Mouse (Mus musculus) MEL (cell line): ENCODE results near the gene Hebp2. TPM values are rescaled to one million over a fixed set of nuclear protein-coding genes. Genes with fewer than 3 reads are reported as not detected.

Experiments
- DNase-seq: peaks from one replicate; pipeline ENCODE4 v3.0.0; 2011; ENCODE audit warnings: low read depth, low spot score
- H3K27ac ChIP-seq: 2 replicates; pipeline ENCODE4 v1.5.1; 2012; ENCODE audit warnings: low read depth, mild to moderate bottlenecking, control low read depth, low read length, moderate library complexity; ENCODE audit not compliant: control insufficient read depth
- H3K27me3 ChIP-seq, 2 experiments: fragments of 150-350 bp in 1 of 2; sonication (generic) in 1 of 2; 2 replicates each; pipeline ENCODE4 v1.6.1; 2012; ENCODE audit warnings: low read length in 2 of 2, mild to moderate bottlenecking in 2 of 2, improper control_type of control experiment in 1 of 2, moderate library complexity in 1 of 2; ENCODE audit not compliant: insufficient read depth in 2 of 2, control insufficient read depth in 1 of 2
- H3K36me3 ChIP-seq, 2 experiments: 2 replicates each; pipeline ENCODE4 v1.6.1; 2012 to 2014; ENCODE audit warnings: low read length in 2 of 2, improper control_type of control experiment in 1 of 2, inconsistent platforms in 1 of 2, mild to moderate bottlenecking in 1 of 2; ENCODE audit not compliant: insufficient read depth in 2 of 2, control insufficient read depth in 1 of 2
- H3K4me1 ChIP-seq, 2 experiments: fragments of 150-350 bp in 1 of 2; sonication (generic) in 1 of 2; 2 replicates each; pipeline ENCODE4 v1.6.1; 2012; ENCODE audit warnings: low read length in 2 of 2, improper control_type of control experiment in 1 of 2, mild to moderate bottlenecking in 1 of 2; ENCODE audit not compliant: insufficient read depth in 2 of 2, control insufficient read depth in 1 of 2
- H3K4me3 ChIP-seq, 2 experiments: fragments of 150-350 bp in 1 of 2; sonication (generic) in 1 of 2; 2 replicates each; pipeline ENCODE4 v1.5.1; 2012; ENCODE audit warnings: low read depth in 2 of 2, low read length in 2 of 2, mild to moderate bottlenecking in 2 of 2, moderate library complexity in 2 of 2, control low read depth in 1 of 2, improper control_type of control experiment in 1 of 2; ENCODE audit not compliant: control insufficient read depth in 1 of 2, insufficient read depth in 1 of 2
- H3K79me2 ChIP-seq: 2 replicates; pipeline ENCODE4 v1.6.1; 2012; ENCODE audit warnings: mild to moderate bottlenecking, low read length, moderate library complexity; ENCODE audit not compliant: control insufficient read depth, poor library complexity, insufficient read depth
- H3K9ac ChIP-seq: 2 replicates; pipeline ENCODE4 v1.6.1; 2012; ENCODE audit warnings: low read depth, mild to moderate bottlenecking, control low read depth, low read length, moderate library complexity; ENCODE audit not compliant: control insufficient read depth, poor library complexity, severe bottlenecking
- H3K9me3 ChIP-seq: fragments of 150-350 bp; sonication (generic); replicated peaks from 2 replicates; pipeline ENCODE4 v1.6.1; 2012; ENCODE audit warnings: mild to moderate bottlenecking, low read length, improper control_type of control experiment, moderate library complexity; ENCODE audit not compliant: insufficient read depth
- BHLHE40 ChIP-seq: IDR thresholded peaks from 2 replicates; pipeline ENCODE4 v1.6.1; 2012; ENCODE audit warnings: low read depth, mild to moderate bottlenecking, inconsistent platforms, low read length, improper control_type of control experiment, borderline replicate concordance
- E2F4 ChIP-seq: IDR thresholded peaks from 2 replicates; pipeline ENCODE4 v1.6.1; 2011; ENCODE audit warnings: low read depth, low read length, improper control_type of control experiment, borderline replicate concordance
- ELF1 ChIP-seq: IDR thresholded peaks from 2 replicates; pipeline ENCODE4 v1.6.1; 2014; ENCODE audit warnings: low read depth, mild to moderate bottlenecking, inconsistent platforms, low read length, improper control_type of control experiment, moderate library complexity
- EP300 ChIP-seq, 2 experiments: IDR thresholded peaks; 2 replicates each; pipeline ENCODE4 v1.6.1; 2011; ENCODE audit warnings: improper control_type of control experiment in 2 of 2, low read length in 2 of 2, low read depth in 1 of 2, mild to moderate bottlenecking in 1 of 2
- GABPA ChIP-seq: IDR thresholded peaks from 2 replicates; pipeline ENCODE4 v1.6.1; 2012; ENCODE audit warnings: low read depth, mild to moderate bottlenecking, inconsistent platforms, low read length, improper control_type of control experiment, moderate library complexity
- HCFC1 ChIP-seq: IDR thresholded peaks from 2 replicates; pipeline ENCODE4 v1.6.1; 2012; ENCODE audit warnings: low read depth, mild to moderate bottlenecking, inconsistent platforms, low read length, improper control_type of control experiment, moderate library complexity
- MXI1 ChIP-seq: IDR thresholded peaks from 2 replicates; pipeline ENCODE4 v1.6.1; 2011; ENCODE audit warnings: mild to moderate bottlenecking, low read depth, low read length, improper control_type of control experiment
- NRF1 ChIP-seq: IDR thresholded peaks from 2 replicates; pipeline ENCODE4 v1.6.1; 2014; ENCODE audit warnings: low read depth, mild to moderate bottlenecking, inconsistent platforms, low read length, improper control_type of control experiment, moderate library complexity; ENCODE audit not compliant: poor library complexity, insufficient read depth, severe bottlenecking
- POLR2A ChIP-seq, 2 experiments: IDR thresholded peaks; 2 replicates each; pipeline ENCODE4 v1.6.1; 2011 to 2012; ENCODE audit warnings: low read length in 2 of 2, mild to moderate bottlenecking in 2 of 2, control low read depth in 1 of 2, improper control_type of control experiment in 1 of 2, low read depth in 1 of 2, moderate library complexity in 1 of 2; ENCODE audit not compliant: control insufficient read depth in 1 of 2, insufficient read depth in 1 of 2, poor library complexity in 1 of 2
- RCOR1 ChIP-seq: IDR thresholded peaks from 2 replicates; pipeline ENCODE4 v1.6.1; 2012; ENCODE audit warnings: low read depth, mild to moderate bottlenecking, inconsistent platforms, low read length, improper control_type of control experiment
- SIN3A ChIP-seq: IDR thresholded peaks from 2 replicates; pipeline ENCODE4 v1.6.1; 2012; ENCODE audit warnings: low read length, improper control_type of control experiment, inconsistent platforms
- SMC3 ChIP-seq: IDR thresholded peaks from 2 replicates; pipeline ENCODE4 v1.6.1; 2011; ENCODE audit warnings: low read depth, low read length, improper control_type of control experiment
- UBTF ChIP-seq: IDR thresholded peaks from 2 replicates; pipeline ENCODE4 v1.6.1; 2012; ENCODE audit warnings: low read depth, mild to moderate bottlenecking, inconsistent platforms, low read length, improper control_type of control experiment, moderate library complexity, borderline replicate concordance; ENCODE audit not compliant: insufficient read depth
- USF2 ChIP-seq, 2 experiments: IDR thresholded peaks; 2 replicates each; pipeline ENCODE4 v1.6.1; 2011 to 2012; ENCODE audit warnings: improper control_type of control experiment in 2 of 2, low read length in 2 of 2, borderline replicate concordance in 1 of 2, inconsistent platforms in 1 of 2, low read depth in 1 of 2, mild to moderate bottlenecking in 1 of 2; ENCODE audit not compliant: insufficient read depth in 1 of 2
- ZNF384 ChIP-seq: IDR thresholded peaks from 2 replicates; pipeline ENCODE4 v1.6.1; 2012; ENCODE audit warnings: low read depth, mild to moderate bottlenecking, inconsistent platforms, low read length, improper control_type of control experiment
- polyA plus RNA-seq, 2 experiments: library from polyadenylated mRNA; stranded (reverse) in 1 of 2; unstranded in 1 of 2; fragments of >175 nt in 1 of 2; fragments of >200 nt in 1 of 2; gene quantifications; 2 replicates each; pipeline versions ENCODE4 v1.2.1 to v1.2.4; 2012; ENCODE audit warnings: low replicate concordance in 2 of 2, low read depth in 1 of 2; ENCODE audit not compliant: insufficient read length in 2 of 2, insufficient read depth in 1 of 2, missing spikeins in 1 of 2
- total RNA-seq: library from RNA; depleted of rRNA; stranded (reverse); fragments of 300-350 nt; gene quantifications from 2 replicates; pipeline ENCODE4 v1.2.3, GENCODE M21; 2012

Gene Hebp2
- total and polyA plus RNA-seq, 3 experiments = not detected

DNA sequence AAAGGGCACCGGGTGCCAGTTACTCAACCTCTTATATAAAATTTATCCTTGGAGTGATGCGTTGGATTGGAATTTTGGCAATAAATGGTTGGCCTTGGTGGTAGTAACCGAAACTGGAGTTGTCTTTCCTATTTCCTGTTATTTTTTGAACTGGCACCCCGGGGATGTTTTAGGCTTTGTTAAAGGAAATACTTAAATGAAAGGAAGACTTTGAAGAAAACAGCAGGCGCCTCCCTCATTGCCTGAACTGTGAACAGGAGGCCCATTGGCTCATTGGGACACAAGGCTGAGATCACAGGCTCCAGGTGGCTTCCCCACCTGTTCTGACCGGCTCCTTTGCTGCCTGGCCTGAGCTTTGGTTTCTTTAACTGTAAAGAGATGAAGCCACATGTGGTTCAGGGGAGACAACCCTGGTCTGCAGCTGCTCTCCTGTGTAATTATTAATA lies 39.4 kb downstream of the Hebp2 start:
- no peak for TF ChIP-seq SIN3A
- Histone ChIP-seq H3K9me3 (no peaks in the 10 kb centered on the region), H3K4me3 (no peak overlapping the region), H3K27me3 (no peaks in the 10 kb centered on the region), H3K9ac (no peak overlapping the region), H3K36me3 (no peaks in the 10 kb centered on the region), H3K4me1 (no peaks in the 10 kb centered on the region), H3K27ac (no peak overlapping the region), H3K79me2 (no peaks in the 10 kb centered on the region)
- no peak for DNase-seq

DNA sequence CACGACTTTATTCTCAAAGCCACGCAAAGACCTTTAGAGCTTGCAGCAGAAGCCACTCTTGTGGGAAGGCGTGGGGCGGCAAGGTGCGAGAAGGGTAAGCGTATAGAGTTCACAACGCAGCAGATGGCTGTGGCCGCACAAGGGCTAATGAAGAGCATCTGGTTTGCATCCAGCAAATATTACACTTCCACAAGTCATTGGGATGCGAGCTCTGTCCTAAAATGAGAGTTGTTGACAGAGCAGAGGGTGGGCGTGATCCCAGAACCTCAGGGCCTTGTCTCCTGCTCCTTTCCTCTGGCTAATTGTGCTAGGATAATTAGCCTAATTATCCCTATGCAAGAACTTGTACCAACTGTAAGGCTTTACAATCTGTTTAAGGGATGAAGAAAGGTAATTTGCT lies 40.2 kb downstream of the Hebp2 start:
- Histone ChIP-seq H3K36me3 (no peaks in the 10 kb centered on the region), H3K27ac (no peak overlapping the region), H3K4me1 (no peaks in the 10 kb centered on the region), H3K9ac (no peak overlapping the region), H3K9me3 (no peaks in the 10 kb centered on the region), H3K27me3 (no peaks in the 10 kb centered on the region)
- DNase-seq = no peak
- no peak for TF ChIP-seq MXI1
- no peak for TF ChIP-seq SMC3
- TF ChIP-seq UBTF = no peak
- TF ChIP-seq E2F4 = no peak
- TF ChIP-seq, all 39 proteins: peak for 0
- no peak overlapping the region for H3K4me3 ChIP-seq
- H3K79me2 ChIP-seq = no peaks in the 10 kb centered on the region

DNA sequence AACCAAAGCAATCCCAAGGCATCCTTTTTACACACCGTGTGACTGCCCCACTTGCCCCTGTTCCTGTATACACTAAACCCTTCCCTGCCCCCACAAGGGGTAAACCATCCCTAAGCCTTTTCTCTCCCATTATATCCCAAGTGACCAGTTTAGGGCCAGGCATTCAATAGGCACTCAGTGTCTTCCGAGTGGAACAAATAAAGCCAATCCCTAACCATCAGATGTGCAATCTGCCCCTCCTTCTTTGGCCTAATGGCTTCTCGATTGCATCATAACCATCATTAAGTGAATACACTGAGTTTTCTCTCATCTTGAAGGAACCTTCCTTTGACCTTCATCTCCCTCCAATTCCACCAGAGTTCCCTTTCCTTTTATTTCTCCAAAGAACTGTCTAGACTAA lies 43.9 kb downstream of the Hebp2 start:
- Histone ChIP-seq H3K9ac (no peak overlapping the region), H3K27me3 (no peaks in the 10 kb centered on the region), H3K27ac (no peak overlapping the region), H3K9me3 (no peaks in the 10 kb centered on the region), H3K36me3 (no peaks in the 10 kb centered on the region), H3K79me2 (no peaks in the 10 kb centered on the region), H3K4me3 (no peak overlapping the region), H3K4me1 (no peaks in the 10 kb centered on the region)
- DNase-seq = no peak
- TF ChIP-seq EP300 (IDR thresholded peaks at IDR 0.05; ENCODE audit: low read depth in 1 of 2, low read length in 2 of 2) (no peak), USF2 (IDR thresholded peaks at IDR 0.05; ENCODE audit: borderline replicate concordance in 1 of 2, insufficient read depth in 1 of 2, low read depth in 1 of 2, low read length in 2 of 2) (no peak), RCOR1 (no peak), BHLHE40 (no peak), POLR2A (IDR thresholded peaks at IDR 0.05; ENCODE audit: control insufficient read depth in 1 of 2, insufficient read depth in 1 of 2, low read depth in 1 of 2, low read length in 2 of 2, poor library complexity in 1 of 2) (no peak), ZNF384 (no peak), ELF1 (no peak), GABPA (no peak), HCFC1 (no peak), NRF1 (no peak)
